Mouse (Mus musculus) forebrain, embryonic 15.5 days (tissue): ENCODE measurements around the gene Slc26a1. TPM values are rescaled to one million over a fixed set of nuclear protein-coding genes. Genes with fewer than 3 reads are reported as not detected.
"Not testable (repeated sequence)": the region's sequence is repeated elsewhere in the genome, so short reads cannot be mapped to it uniquely, and the experiment has no call there.

Experiments
- ATAC-seq: fragments of 200-750 bp; cut with Nextera tagmentation; replicated peaks from 2 replicates; pipeline ENCODE4 v1.8.0; 2017; ENCODE audit warnings: mild to moderate bottlenecking, moderate TSS enrichment, moderate library complexity
- H3K27ac ChIP-seq: fragments of 300-500 bp; sonication (generic); replicated peaks from 2 replicates; pipeline ENCODE4 v1.5.1; 2015; ENCODE audit warnings: mild to moderate bottlenecking, inconsistent platforms
- H3K27me3 ChIP-seq: fragments of 300-500 bp; sonication (generic); 2 replicates; pipeline ENCODE4 v1.6.1; 2015; ENCODE audit warnings: inconsistent platforms
- H3K36me3 ChIP-seq: fragments of 300-500 bp; sonication (generic); 2 replicates; pipeline ENCODE4 v1.6.1; 2015; ENCODE audit warnings: mild to moderate bottlenecking, inconsistent platforms
- H3K4me1 ChIP-seq: fragments of 300-500 bp; sonication (generic); 2 replicates; pipeline ENCODE4 v1.6.1; 2015; ENCODE audit warnings: inconsistent platforms
- H3K4me2 ChIP-seq: fragments of 300-500 bp; sonication (generic); replicated peaks from 2 replicates; pipeline ENCODE4 v1.6.1; 2015; ENCODE audit warnings: mild to moderate bottlenecking, inconsistent platforms
- H3K4me3 ChIP-seq: fragments of 300-500 bp; sonication (generic); 2 replicates; pipeline ENCODE4 v1.5.1; 2015; ENCODE audit warnings: mild to moderate bottlenecking, inconsistent platforms
- H3K9ac ChIP-seq: fragments of 300-500 bp; sonication (generic); replicated peaks from 2 replicates; pipeline ENCODE4 v1.6.1; 2015; ENCODE audit warnings: mild to moderate bottlenecking, inconsistent platforms
- H3K9me3 ChIP-seq: fragments of 300-500 bp; sonication (generic); 2 replicates; pipeline ENCODE4 v1.6.1; 2016; ENCODE audit warnings: inconsistent platforms
- WGBS: fragments of 180-500 bp; shearing (Covaris S2); methylation state at CpG from one replicate; pipeline ENCODE4 v1.1.7; 2015; ENCODE audit warnings: mixed read lengths; 5-methylcytosine and 5-hydroxymethylcytosine counted together
- polyA plus RNA-seq: library from polyadenylated mRNA; unstranded; fragments of >200 nt; fragmentation: Nextera tagmentation; extraction: Ambion mirVana; gene quantifications from 2 replicates; pipeline ENCODE4 v1.2.1, GENCODE M21; 2015

Slc26a1 gene
- polyA plus RNA-seq, 1 experiment from 2014 or later, result 1.8 TPM

DNA sequence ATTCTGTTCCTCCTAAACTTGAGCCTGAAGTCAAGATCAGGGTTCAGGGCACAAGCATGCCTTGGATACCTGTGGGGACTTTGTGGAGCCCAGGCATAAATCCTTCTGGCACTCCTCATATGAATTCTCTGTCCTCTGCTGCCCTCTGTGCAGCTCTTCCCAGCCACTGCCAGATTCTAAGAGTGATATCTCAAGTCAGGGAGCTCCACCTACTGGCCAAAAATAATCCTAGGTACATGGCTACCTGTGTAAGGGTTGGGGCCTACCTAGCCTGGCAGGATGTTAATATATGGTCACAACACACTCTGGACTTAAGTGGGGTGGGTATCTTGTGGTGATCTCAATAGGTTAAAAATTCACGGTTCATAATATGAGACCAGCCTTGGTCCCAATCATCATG lies 23.5 kb downstream of the Slc26a1 start:
- Histone ChIP-seq H3K4me2 (no peak overlapping the region), H3K4me1 (no peaks in the 10 kb centered on the region), H3K36me3 (peaks cover 71% of the 10 kb centered on the region), H3K9ac (no peak overlapping the region), H3K9me3 (no peaks in the 10 kb centered on the region), H3K27me3 (no peaks in the 10 kb centered on the region), H3K27ac (no peak overlapping the region), H3K4me3 (no peak overlapping the region)
- ATAC-seq, result 0 out of 2 replicates have a peak, but pooled peaks have one; percentile 44
- WGBS, result 63% methylated on average over 1 of the region's 1 CpGs

DNA sequence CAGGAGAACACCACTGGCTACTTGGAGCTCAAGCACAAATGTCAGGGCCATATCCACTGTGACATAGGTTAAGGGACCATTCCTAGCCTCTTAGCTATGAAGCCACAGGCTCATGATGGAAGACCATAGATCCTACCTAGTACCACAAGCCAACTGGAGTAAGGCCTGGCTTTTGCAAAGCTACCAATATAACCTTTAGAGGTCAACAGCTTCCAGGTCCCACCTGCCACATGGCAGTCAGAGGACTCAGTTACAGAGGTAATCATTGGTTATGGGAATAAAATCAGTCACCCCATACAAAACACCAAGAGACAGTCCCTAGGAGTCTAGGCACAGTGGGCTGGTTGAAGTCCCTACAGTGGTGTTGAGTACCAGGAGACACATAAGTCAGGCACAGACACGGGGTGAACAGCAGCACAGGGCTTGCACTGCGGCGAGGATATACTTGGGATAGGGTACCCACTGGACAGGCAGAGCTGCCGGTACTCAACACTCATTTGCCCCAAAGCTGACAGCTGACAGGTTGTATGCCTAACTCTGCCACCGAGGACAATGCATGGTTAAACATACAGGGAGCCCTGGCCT lies 24.1 kb downstream of the Slc26a1 start:
- Histone ChIP-seq H3K36me3 (peaks cover 73% of the 10 kb centered on the region), H3K27ac (no peak overlapping the region), H3K27me3 (no peaks in the 10 kb centered on the region), H3K4me1 (no peaks in the 10 kb centered on the region), H3K4me3 (no peak overlapping the region), H3K4me2 (no peak overlapping the region), H3K9me3 (no peaks in the 10 kb centered on the region), H3K9ac (no peak overlapping the region)
- no peak for ATAC-seq
- WGBS, result 79% methylated on average over 5 of the region's 5 CpGs

DNA sequence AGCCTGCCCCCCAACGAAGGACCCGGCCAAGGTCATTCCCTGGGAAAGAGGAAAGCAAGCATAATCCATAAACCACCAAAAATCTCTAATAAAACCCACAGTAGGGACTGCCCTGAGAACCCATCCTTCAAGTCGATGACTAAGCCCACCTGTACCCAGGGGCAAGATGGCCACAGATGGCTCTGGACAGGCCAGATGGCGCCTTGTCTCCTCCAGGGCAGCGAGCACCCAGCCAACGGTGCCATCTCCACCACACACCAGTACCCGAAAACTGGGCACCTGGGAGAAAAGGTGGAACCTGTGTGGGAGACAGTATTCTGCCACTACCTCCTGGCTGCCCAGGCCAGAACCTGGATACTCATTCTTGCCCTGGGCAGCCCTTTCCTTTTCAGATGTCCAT lies 25.0 kb downstream of the Slc26a1 start:
- 92% methylated on average over 7 of the region's 7 CpGs for WGBS
- H3K27ac ChIP-seq, result no peak overlapping the region
- peaks cover 73% of the 10 kb centered on the region for H3K36me3 ChIP-seq
- H3K4me3 ChIP-seq, result no peak overlapping the region
- H3K27me3 ChIP-seq, result no peaks in the 10 kb centered on the region
- ATAC-seq, result no peak
- no peak overlapping the region for H3K9ac ChIP-seq
- no peak overlapping the region for H3K4me2 ChIP-seq
- no peaks in the 10 kb centered on the region for H3K4me1 ChIP-seq
- no peaks in the 10 kb centered on the region for H3K9me3 ChIP-seq

DNA sequence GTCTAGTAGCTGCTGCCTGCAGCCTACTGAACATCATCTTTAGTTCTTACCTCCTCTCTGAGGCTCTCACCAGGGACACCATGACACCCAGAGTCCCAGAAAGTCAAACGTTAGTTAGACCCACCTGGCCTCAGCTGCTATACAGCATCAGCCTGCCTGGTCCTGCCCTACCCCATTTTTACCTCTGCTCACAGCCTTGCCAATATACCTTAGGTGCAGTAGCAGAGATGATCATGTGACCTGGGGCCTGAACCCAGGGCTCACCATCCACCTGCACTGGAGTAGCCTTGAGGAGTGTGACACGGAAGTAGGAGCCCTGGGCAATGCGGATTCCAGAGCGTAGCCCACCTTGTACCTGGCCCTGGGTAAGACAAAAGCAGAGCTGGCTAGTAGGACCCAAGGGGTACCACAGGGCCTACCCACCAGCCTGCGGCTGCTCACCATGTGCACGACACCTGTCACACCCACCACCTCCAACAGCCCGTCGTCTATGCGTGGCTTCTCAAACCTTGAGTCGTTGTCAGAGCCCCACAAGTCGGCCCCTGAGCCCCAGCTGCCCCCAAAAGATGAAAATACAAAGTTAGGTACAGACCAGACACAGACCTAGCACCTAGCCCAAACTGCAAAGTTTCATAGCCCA lies 26.3 kb downstream of the Slc26a1 start:
- Histone ChIP-seq H3K4me3 (no peak overlapping the region), H3K4me2 (no peak overlapping the region), H3K36me3 (peaks cover 66% of the 10 kb centered on the region), H3K27ac (no peak overlapping the region), H3K9me3 (no peaks in the 10 kb centered on the region), H3K27me3 (no peaks in the 10 kb centered on the region), H3K4me1 (no peaks in the 10 kb centered on the region), H3K9ac (no peak overlapping the region)
- 94% methylated on average over 11 of the region's 11 CpGs for WGBS
- no peak for ATAC-seq

DNA sequence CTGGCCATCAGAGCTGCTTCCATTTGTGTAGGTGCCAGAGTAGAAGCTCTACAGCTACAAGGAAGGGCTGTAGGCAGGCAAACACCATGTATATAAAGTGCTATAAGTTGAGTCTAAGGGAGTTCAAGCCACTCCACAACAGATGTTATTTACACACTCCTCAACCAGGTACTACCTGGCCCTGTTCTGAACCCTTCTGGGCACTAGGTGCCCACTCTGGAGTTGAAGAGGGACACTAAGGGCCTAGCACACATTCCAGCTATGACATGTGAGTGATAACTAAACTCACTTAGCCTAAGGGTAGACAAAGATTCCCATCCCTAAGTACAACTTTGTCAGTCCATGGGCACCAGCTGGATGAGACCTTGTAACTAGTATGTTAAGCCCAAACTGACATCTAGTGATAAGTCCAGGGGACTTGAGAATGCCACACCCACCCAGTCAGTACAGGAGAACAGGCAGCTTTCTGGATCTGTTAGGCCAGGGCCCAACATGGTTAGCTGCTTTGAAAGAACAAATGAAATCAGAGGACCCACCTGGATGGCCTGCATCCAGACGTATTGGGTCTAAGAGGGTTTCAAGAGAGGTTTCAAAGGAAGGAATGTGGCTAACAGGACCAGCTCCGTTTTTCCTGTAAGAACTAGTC lies 27.4 kb downstream of the Slc26a1 start:
- no peak overlapping the region for H3K4me3 ChIP-seq
- no peak overlapping the region for H3K27ac ChIP-seq
- H3K4me1 ChIP-seq, result no peaks in the 10 kb centered on the region
- 91% methylated on average over 2 of the region's 2 CpGs for WGBS
- H3K4me2 ChIP-seq, result no peak overlapping the region
- no peaks in the 10 kb centered on the region for H3K27me3 ChIP-seq
- peaks cover 61% of the 10 kb centered on the region for H3K36me3 ChIP-seq
- H3K9me3 ChIP-seq, result no peaks in the 10 kb centered on the region
- no peak for ATAC-seq
- H3K9ac ChIP-seq, result no peak overlapping the region

DNA sequence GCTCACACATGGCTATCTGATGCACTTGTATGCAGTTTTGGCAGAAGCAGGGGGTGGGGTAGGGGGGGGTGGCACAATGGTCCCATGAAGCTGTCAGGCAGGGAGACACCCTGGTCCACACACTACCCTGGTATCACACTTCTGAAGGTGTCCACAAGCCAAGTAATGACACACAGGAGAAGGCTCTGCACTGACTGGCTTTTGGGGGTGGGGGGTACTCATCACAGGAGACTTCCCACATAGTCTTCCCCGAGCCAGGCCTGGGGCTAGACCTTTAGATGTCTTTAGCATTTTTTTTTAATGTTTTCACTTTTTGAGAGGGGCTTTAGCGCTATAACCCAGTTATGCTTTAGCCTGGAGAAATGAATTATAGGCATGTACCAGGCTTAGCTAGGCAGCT lies 28.1 kb downstream of the Slc26a1 start:
- Histone ChIP-seq H3K4me3 (no peak overlapping the region), H3K9ac (no peak overlapping the region), H3K27ac (no peak overlapping the region), H3K9me3 (no peaks in the 10 kb centered on the region), H3K4me2 (no peak overlapping the region), H3K27me3 (no peaks in the 10 kb centered on the region), H3K4me1 (no peaks in the 10 kb centered on the region), H3K36me3 (peaks cover 55% of the 10 kb centered on the region)
- no peak for ATAC-seq
- WGBS, result 90% methylated on average over 2 of the region's 2 CpGs

DNA sequence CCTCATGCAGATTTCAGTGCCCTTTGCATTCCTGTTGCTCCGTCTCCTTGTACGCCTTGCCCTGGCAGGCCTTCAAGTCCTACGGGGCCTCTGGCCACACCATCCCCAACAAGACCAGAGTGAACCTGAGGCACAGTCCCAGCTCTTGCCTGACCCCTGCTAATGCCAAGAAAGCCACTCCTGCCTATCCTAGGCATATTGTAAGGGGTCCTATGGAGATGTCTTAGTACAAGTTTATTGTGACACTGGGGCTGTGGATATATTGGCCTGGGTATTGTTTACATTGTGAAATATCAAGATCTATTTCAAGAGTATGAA lies 29.1 kb downstream of the Slc26a1 start:
- Histone ChIP-seq H3K27ac (no peak overlapping the region), H3K9ac (no peak overlapping the region), H3K36me3 (peaks cover 55% of the 10 kb centered on the region), H3K9me3 (no peaks in the 10 kb centered on the region), H3K27me3 (no peaks in the 10 kb centered on the region), H3K4me2 (no peak overlapping the region), H3K4me1 (no peaks in the 10 kb centered on the region), H3K4me3 (no peak overlapping the region)
- 89% methylated on average over 3 of the region's 3 CpGs for WGBS
- ATAC-seq, result no peak

DNA sequence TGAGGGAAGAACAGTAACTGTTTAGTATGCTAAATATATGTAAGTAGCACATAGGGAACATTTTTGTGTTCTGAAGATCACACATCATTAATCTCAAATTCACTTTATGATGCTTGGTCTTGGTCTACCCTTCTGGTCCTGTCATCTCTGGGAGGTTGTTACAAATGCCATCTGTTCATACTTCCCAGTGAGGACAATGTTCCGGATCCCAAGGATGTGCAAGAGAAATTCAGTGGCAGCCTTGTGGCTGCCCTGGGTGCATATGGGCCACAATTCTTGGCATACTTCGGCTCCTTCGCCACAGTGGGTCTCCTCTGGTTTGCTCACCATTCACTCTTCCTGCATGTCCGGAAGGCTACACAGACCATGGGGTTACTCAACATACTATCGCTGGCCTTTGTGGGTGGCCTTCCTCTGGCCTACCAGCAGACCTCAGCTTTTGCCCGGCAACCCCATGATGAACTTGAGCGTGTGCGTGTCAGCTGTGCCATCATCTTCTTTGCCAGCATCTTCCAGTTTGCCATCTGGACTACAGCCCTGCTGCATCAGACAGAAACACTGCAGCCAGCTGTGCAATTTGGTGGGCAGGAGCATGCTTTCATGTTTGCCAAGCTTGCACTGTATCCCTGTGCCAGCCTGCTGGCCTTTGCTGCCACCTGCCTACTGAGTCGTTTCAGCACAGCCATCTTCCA lies 29.6 kb downstream of the Slc26a1 start:
- Histone ChIP-seq H3K27me3 (no peaks in the 10 kb centered on the region), H3K9ac (no peak overlapping the region), H3K4me1 (no peaks in the 10 kb centered on the region), H3K36me3 (peaks cover 55% of the 10 kb centered on the region), H3K4me2 (no peak overlapping the region), H3K27ac (no peak overlapping the region), H3K4me3 (no peak overlapping the region), H3K9me3 (no peaks in the 10 kb centered on the region)
- ATAC-seq, result no peak; the same call in 1 of the 2 replicates
- WGBS, result 85% methylated on average over 9 of the region's 9 CpGs

DNA sequence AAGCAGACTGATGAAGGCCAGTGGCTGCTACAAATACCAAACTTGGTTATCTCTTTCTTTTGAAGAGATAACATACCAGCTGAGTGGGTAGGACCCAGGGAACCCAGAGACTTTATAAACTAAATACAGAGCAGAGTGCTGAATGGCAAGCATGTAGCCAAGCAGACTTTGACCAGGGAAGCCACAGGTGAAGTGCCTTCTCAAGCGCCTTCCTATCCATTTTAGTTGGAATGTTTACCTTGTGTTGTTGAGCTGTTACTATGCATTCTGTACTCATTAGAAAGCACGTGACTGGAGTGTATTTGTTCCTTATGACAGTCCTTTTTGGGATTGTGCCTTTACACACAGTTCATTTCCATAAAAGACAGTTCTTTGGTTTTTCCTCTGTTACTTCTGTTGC lies 31.7 kb downstream of the Slc26a1 start:
- 90% methylated on average over 2 of the region's 2 CpGs for WGBS
- no peak overlapping the region for H3K4me3 ChIP-seq
- no peak overlapping the region for H3K27ac ChIP-seq
- no peaks in the 10 kb centered on the region for H3K9me3 ChIP-seq
- no peak overlapping the region for H3K9ac ChIP-seq
- H3K27me3 ChIP-seq, result no peaks in the 10 kb centered on the region
- H3K4me2 ChIP-seq, result no peak overlapping the region
- H3K4me1 ChIP-seq, result no peaks in the 10 kb centered on the region
- H3K36me3 ChIP-seq, result peaks cover 41% of the 10 kb centered on the region
- no peak for ATAC-seq

DNA sequence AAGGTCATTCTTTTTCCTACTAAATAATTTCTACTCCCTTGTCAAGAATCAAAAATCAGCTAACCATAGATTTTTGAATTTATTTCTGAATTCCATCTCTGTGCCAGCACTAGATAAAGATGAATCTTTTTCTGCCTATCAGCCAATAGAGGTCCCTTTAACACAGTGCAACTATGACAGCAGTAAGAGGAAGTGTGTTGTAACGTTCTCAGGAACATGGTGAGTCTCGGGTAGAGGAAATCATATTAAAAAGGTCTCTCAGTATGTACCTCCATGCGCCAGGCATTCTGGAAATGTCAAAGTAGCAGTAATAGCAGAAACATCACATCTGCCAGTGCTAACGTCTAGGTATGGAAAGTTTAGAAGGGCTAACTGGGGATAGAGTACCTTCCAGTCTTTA lies 39.2 kb downstream of the Slc26a1 start:
- Histone ChIP-seq H3K36me3 (peaks cover 4% of the 10 kb centered on the region; the same call in 1 of the 2 replicates), H3K27ac (no peak overlapping the region), H3K9me3 (no peaks in the 10 kb centered on the region), H3K4me3 (no peak overlapping the region), H3K4me2 (no peak overlapping the region), H3K9ac (no peak overlapping the region), H3K27me3 (no peaks in the 10 kb centered on the region), H3K4me1 (no peaks in the 10 kb centered on the region)
- no peak for ATAC-seq
- 79% methylated on average over 4 of the region's 4 CpGs for WGBS

DNA sequence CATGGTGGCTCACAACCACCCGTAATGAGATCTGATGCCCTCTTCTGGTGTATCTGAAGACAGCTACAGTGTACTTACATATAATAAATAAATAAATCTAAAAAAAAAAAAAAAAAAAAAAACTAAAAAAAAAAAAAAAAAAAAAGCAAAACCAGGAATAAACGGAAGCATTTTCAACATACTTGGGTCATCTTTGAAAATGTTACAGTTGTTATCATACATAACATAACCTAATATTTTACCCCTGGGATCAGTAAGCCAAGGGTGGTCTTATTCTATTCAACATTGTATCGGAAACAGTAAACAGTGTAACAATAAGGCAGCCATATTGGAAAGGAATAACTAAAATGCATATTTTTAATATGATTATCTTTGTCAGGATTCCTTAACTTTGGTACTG lies 41.3 kb downstream of the Slc26a1 start:
- not testable (repeated sequence) for ATAC-seq, H3K4me2 ChIP-seq, H3K4me1 ChIP-seq, H3K9ac ChIP-seq, H3K9me3 ChIP-seq, H3K27me3 ChIP-seq, H3K36me3 ChIP-seq, H3K4me3 ChIP-seq, H3K27ac ChIP-seq
- 82% methylated on average over 3 of the region's 3 CpGs for WGBS

DNA sequence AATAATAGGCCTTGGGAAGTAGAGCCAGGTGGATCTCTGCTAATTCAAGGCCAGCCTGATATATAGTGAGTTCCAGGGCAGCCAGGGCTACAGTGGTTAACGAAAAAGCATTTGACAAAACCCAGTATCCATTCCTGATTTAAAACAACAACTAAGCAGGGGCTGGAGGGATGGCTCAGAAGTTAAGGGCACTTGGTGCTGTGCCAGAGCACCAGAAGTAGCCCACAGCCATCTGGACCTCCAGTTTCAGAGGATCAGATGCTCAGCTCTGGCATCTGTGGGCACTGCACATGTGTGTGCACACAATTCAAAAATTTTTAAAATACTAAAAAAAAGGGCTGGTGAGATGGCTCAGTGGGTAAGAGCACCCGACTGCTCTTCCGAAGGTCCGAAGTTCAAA lies 41.7 kb downstream of the Slc26a1 start:
- Histone ChIP-seq H3K27me3 (no peaks in the 10 kb centered on the region), H3K36me3 (peaks cover 4% of the 10 kb centered on the region; the same call in 1 of the 2 replicates), H3K27ac (no peak overlapping the region), H3K9ac (no peak overlapping the region), H3K4me3 (no peak overlapping the region), H3K4me1 (peaks cover 12% of the 10 kb centered on the region), H3K9me3 (no peaks in the 10 kb centered on the region), H3K4me2 (no peak overlapping the region)
- no peak for ATAC-seq
- WGBS, result 86% methylated on average over 4 of the region's 4 CpGs
